Mouse (Mus musculus) small intestine, adult 10 weeks (tissue): ENCODE results near the gene 5730507C01Rik. TPM values are rescaled to one million over a fixed set of nuclear protein-coding genes. Genes with fewer than 3 reads are reported as not detected.

Experiments
- polyA plus RNA-seq: library from polyadenylated mRNA; stranded (reverse); fragments of 350-450 nt; fragmentation: Illumina TruSeq; extraction: RNeasy Lipid Tissue Mini Kit (QIAGEN cat#74804); gene quantifications from one replicate; pipeline ENCODE4 v1.2.3, GENCODE M21; 2014; ENCODE audit warnings: low replicate concordance

Gene 5730507C01Rik
- 0.41 TPM for polyA plus RNA-seq

GRCm38 (mm10) chr12:18514171-18514570, at the start of gene 5730507C01Rik:
5730507C01Rik (plus strand) TSS chr12:18514510.

